Mouse (Mus musculus) heart, postnatal 25 days (tissue): ENCODE data around the gene Dennd4a. TPM values are rescaled to one million over a fixed set of nuclear protein-coding genes. Genes with fewer than 3 reads are reported as not detected.

Source experiments
- DNase-seq: peaks from one replicate; pipeline ENCODE4 v3.0.0; 2022; ENCODE audit warnings: low spot score
- intact Hi-C: fragments of 180-260 bp; cut with DNase I; formaldehyde crosslinking; loops from one replicate; pipeline ENCODE4 v1.15.1; 2025
- total RNA-seq, 2 experiments: library from RNA; stranded (reverse); gene quantifications; 2 replicates each; pipeline ENCODE4 v1.2.3; 2021

The Dennd4a gene
- total RNA-seq, 2 experiments from 2014 or later: 6.9 to 7.9 TPM

DNA sequence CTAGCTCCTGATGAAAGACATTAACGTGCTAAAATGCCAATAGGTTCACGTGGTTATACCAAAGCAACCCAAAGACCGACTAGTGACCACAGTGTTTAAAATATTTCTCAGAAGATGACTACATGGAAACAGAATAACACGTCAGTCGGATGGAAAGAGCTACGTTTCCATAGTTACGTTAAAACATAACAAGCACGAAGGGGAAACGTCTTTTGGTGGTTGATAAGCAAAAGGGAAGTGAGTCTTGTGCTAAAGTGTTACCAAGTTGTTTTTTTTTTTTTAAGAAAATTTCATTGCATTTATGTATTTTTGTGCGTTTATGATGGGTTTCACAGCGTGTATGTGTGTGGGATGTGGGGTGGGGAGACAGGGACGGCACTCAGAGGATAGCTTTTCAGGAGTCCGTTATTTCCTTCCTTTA, 21.8 kb upstream of the Dennd4a start:
- no peak for DNase-seq
- intact Hi-C loops: no loop called here

DNA sequence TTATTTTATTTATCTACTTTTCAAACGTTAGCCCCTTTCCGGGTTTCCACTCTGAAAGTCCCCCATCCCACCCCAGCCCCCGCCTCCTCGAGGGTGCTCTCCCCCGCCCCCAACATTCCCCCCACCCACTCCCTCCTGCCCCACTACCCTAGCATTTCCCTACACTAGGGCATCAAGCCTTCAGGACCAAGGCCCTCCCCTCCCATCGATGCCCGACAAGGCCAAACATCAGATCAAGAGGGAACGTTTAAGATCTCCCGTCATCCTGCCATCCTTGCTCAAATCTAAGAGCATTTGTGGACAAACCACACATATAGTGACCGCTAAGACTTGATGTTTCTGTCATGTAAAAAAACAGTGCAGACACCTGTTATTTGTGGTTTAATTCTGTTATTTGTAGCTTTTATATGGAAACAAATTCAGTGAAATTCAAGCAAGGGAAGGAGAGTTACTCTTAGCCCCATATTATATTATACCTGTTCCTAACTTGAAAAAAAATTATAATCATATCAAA, 21.2 kb upstream of the Dennd4a start:
- no peak for DNase-seq
- intact Hi-C loops: no loop called here

DNA sequence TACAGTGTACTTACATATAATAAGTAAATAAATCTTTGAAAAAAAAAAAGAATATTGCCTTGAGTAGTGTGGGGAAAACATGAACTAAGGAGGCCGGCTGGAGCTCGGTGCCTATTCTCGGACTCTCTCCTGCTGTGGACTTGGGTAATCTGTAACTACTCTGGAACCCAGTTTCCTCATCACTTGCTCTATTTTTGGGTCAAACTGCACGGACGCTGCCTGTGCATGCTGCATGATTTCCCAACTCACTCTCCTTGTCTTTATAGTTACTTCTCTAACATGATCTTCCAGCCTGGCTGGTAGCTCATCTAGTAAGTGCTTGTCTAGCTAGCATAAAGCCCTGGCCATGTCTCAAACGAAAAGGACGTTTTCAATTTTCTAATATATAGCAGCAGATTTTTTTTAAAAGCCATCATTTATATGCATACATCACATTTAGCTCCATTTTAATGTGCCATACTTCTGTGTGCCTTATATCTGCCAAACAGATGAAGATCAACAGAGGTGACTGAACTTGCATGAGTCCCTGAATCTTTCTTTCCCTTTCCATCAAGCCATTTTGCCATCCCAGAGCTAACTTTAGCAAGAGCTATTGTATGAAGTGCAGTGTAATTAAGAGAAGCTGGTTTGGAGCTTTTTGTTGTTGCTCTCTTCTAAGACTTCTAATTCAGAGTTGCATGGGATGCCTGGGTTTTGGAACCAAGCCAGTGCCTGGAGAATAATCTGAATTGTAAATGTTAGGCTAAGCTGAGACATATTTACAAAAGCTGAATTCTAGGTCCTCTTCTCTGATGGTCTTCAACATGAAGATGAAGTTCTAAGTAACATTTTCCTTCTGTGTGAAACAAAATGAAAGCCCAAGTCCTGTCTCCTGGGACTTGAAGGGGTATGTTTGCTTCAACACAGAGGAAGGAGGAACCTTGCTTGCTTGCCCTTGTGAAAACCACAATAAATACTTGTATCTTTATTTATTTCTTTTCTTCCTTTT, 20.2 kb upstream of the Dennd4a start:
- intact Hi-C loops: no loop called here
- DNase-seq: no peak

DNA sequence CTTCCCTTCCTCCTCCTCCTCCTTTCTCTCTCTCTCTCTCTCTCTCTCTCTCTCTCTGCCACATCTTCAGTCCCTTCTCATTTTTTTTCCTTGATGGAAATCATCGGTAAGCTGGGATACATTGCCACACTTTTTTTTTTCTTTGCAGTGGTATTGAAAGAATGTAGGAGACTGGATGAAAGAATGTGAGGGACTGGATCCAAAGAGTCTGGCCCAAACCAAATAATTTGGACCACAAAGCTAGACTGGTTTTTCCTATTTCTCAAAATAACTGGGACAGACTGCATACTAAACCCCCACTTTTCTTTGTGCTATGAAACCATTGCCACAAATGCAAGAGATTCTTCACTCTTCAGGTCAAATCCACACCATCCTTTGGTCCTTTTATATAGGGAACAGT, 19.5 kb upstream of the Dennd4a start:
- DNase-seq: no peak
- intact Hi-C loops: no loop called here

DNA sequence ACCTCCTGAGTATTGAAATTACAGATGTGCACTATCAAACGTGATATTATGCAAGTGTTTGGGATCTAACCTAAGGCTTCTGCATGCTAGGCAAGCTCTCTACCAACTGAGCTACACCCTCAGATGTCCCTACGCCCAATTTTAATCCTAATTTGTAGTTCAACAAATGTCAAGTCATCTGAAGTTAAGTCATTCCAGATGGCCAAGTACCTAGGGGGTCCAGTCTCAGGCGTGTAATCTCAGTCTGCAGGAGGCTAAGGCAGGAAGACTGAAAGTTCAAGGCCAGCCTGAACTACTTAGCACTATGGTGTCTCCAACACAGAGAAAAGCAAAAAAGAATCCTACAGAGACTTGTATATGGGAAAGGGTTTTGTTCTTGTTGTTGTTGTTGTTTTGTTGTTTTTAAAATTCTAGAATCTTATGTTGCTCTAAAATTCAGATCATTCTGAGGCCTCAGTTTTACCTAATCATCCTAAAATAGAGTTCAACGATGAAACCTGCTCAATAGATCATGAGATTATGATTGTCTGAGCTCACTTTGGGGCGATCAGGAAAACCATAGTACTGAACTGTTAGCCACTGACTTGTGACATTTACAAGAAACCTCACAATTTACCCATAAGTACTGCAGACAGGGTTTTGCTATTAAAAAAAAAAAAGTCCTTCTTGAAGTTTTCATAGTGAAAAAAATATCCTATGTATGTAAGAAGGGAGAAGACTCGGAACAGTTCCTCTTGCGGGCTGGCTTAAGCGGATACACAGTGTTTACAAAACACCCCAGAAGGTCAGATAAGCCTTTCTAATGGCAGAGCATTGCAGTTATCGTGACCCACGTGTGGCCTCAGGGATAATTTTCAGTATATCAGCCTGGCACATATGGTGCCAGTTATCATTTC, 18.5 kb upstream of the Dennd4a start:
- DNase-seq: no peak
- intact Hi-C loops: no loop called here

DNA sequence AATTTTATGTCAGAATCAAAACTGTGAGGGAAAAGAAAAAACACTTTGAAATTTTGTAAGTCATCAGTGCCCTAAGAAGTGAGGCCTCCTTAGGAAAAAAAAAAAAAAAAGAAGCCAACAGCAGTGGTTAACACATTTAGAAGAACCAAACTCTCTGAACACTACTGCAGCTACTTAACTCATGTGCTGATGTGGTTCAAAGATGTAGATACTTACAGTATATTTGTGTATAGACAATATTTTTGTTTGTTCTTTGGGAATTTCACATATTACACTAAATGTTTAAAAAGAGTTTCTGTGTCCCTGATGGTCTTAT, 17.9 kb upstream of the Dennd4a start:
- intact Hi-C loops: no loop called here
- no peak for DNase-seq

DNA sequence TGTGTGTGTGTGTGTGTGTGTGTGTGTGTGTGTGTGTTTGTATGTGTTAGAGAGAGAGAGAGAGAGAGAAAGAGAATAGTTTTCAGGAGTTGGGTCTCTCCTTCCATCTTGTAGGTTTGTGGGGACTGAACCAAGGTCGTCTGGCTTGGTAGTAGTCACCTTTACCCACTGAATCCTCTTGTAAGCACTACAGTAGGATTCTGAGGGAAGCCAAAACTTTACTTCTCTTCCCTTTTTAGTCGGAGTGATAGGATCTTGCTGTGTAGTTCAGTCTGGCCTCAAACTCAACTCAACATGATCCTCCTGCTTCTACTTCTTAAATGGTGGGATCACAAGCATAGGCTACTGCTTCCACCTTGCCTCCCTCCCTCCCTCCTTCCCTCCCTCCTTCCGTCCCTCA, 17.3 kb upstream of the Dennd4a start:
- DNase-seq: no peak
- intact Hi-C loops: no loop called here

DNA sequence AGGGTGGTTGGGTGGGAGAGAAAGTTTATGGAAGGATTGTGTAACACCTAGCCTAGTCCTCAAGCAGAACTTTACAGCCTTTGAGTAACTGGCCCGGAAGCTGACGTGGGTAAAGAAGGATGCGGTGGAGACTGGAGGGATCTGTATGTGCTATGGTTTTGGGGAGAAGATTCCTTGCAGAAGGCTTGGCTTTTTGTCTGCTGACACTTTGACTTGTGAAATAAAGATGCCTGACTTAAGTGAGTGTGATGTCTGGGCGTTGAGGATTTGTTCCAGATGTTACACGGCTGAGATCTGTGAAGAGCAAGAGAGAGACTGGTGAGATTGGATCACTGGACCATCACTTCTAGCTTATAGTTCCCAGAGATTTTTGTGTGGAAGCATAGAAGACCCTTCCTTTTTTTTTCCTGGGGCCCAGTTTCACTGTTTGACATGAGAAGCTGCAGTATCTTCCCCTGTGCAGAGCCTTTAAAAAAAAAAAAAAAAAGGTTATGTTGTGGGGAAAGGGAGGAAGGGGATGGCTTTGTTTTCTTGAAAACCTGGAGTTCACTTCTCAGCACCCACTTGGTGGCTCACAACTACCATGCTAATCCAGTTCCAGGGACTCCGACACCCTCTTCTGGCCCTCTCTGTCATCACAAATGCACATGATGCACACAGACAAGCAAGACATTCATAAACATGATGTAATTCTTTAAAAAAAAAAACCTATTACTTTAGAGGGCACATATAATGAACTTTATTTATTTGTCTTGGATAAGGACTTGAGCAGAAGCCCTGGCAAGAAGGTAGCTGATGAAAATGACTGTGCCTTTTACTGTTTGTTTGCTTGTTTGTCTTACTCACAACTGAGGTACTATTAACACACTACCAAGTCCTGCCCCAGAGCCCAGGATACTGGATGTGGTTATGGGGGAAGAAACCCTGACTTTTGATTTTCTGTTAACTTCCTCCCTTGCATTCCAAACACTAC, 16.4 kb upstream of the Dennd4a start:
- intact Hi-C loops: no loop called here
- no peak for DNase-seq

DNA sequence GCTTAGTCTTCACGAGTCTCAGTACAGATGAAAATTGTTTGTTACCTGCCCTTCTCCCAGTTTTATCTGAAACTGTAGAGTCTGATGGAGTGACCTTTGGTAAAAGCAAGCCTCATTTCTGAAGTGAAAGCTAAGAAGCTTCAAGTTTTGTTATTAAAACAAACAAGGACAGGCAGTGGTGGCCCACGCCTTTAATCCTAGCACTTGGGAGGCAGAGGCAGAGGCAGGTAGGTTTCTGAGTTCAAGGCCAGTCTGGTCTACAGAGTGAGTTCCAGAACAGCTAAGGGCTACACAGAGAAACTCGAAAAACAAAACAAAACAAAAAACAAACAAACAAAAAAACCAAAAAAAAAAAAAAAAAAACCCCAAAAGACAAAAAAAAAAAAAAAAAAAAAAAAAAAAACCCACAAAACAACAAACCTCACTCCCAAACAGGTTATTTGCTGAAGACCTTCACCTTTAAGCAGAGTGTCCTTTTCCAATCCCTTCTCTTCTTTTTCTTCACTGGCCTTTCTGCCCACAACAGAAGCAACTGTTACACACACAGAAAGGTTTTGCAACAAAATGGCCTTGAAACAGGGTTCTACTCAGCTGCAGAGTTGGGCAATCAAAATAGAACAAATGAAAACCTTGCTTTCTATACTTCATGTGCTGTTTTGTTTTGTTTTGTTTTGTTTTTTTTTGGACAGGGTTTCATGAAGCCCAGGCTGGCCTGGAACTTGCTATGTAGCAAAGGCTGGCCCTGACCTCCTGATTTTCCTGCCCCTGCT, 15.1 kb upstream of the Dennd4a start:
- intact Hi-C loops: no loop called here
- DNase-seq: no peak

DNA sequence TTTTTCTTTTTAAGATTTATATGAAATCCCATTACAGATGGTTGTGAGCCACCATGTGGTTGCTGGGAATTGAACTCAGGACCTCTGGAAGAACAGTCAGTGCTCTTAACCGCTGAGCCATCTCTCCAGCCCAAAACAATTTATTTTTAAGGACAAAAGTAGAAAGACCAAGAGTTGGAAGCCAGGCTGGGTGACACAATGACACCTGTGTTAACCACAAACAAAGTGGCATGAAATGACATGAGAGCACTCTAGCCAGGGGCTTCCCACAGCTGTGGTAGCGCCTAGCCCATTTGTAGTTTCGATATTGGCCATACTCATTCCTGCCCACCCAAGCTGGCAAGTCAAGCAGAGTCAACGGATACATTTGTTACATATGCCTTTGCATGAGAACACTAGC, 13.7 kb upstream of the Dennd4a start:
- no peak for DNase-seq
- intact Hi-C loops: no loop called here

DNA sequence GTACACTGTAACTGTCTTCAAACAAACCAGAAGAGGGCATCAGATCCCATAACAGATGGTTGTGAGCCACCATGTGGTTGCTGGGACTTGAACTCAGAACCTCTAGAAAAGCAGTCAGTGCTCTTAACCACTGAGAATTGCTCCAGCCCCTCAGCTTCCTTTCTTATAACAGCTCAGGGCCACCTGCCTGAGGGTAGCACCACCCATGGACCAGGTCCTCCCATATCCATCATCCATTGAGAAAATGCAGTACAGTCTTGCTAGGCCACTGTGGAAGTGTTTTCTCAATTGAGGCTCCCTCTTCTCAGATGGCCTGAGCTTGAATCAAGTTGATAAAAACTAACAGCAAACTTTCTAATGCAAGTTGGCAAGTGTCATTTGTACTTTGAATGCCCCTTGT, 13.0 kb upstream of the Dennd4a start:
- no peak for DNase-seq
- intact Hi-C loops: no loop called here

DNA sequence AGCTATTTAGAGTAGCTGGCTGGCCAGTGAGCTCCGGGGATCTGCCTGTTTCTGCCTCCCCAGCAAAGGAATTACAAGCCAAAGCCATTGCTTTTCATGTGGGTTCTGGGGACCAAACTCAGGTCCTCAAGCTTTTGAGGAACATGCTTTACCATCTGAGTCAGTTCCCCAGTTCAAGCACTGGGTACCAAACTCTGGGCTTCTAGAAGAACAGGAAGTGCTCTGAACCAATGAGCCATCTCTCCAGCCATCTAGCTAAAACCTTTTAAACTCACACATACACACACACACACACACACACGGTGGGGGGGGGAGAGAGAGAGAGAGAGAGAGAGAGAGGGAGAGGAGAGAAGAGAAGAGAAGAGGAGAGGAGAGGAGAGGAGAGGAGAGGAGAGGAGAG, 12.3 kb upstream of the Dennd4a start:
- intact Hi-C loops: no loop called here
- DNase-seq: no peak

DNA sequence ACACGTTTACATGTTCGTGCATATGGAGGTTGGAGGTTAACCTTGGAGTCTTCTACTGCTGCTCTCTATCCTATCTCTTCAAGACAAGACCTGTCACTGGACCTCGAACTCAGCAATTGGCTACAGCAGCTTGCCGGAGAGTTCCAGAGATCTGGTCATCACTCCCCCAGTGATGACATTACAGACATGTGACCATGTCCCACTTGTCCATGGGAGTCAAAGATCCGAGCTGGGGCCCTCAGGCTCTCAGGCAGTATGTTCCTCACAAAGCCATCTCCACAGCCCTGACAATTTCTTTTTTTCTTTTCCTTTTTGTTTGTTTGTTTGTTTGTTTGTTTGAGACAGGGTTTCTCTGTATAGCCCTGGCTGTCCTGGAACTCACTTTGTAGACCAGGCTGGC, 11.6 kb upstream of the Dennd4a start:
- DNase-seq: no peak
- intact Hi-C loops: no loop called here

DNA sequence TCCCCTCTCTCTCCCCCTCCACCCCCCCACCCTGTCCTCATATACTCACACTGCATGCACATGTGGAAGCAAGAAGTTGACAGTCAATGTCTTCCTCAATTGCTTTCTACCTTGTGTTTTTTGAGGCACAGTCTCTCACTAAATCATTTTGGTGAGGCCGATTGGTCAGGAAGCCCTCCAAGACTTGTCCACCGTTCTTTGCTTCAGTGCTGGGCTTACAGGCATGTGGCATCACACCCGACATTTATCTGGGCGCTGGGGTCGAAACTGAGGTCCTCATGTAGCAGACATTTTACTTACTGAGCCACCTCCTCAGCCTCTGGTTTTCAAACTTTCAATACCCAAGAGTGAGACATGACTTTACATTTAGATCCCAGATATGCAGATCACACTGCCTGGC, 8.6 kb upstream of the Dennd4a start:
- no peak for DNase-seq
- intact Hi-C loops: no loop called here

DNA sequence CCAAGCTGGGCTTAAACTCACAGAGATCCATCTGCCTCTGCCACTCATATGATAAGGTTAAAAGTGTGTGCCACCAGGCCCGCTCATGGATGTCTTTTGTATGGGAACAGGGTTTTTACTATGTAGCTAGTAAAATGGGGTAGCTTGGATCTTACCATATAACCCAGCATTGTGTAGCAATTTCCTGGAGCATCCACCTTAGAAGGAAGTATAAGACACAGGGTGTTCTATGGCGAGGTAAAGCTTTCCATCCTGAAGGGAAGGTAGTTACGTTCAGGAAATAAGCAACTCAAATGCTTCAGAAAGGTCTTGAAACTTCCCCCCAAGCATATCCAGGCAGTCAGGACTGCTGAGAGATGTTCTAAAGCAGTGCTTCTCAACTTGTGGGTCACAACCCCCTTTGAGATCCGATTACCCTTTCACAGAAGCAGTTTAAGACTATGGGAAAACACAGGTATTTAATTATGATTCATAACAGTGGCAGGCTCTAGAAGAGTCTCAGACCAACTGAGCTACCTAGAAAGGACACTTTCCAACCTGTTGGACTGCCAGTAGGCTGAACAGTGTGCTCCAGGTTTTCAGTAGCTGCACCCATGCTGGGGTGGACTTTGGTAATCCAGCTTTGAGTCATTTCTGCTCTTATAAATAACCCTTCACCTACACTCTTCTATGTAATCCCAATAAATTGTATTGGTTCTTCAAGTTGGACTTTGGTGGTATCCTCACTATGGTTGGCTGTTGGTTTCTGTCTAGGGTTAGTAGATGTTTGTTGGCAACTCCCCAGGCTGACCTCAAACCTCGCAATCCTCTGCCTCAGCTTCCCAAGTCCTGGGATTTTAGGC, 7.5 kb upstream of the Dennd4a start:
- no peak for DNase-seq
- intact Hi-C loops: no loop called here

DNA sequence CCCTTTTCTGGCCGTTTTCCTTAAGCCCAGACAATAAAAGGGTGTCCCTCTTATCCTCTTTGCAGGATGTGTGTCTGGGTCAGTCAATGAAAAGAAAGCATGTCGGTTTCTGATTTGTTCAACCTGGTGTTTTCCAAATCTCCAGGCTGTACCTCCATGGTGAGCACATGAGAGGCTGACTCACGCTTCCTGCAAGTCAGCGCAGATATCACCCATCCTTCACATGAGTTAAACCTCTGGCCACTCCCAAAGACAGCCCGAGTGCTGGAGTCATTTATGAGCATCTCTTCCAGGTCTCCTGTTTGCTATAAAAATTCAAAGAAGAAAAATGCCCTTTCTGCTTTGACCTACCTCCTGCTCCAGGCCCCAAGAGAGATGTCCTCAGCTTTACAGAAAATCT, 5.3 kb upstream of the Dennd4a start:
- no peak for DNase-seq
- intact Hi-C loops: no loop called here

DNA sequence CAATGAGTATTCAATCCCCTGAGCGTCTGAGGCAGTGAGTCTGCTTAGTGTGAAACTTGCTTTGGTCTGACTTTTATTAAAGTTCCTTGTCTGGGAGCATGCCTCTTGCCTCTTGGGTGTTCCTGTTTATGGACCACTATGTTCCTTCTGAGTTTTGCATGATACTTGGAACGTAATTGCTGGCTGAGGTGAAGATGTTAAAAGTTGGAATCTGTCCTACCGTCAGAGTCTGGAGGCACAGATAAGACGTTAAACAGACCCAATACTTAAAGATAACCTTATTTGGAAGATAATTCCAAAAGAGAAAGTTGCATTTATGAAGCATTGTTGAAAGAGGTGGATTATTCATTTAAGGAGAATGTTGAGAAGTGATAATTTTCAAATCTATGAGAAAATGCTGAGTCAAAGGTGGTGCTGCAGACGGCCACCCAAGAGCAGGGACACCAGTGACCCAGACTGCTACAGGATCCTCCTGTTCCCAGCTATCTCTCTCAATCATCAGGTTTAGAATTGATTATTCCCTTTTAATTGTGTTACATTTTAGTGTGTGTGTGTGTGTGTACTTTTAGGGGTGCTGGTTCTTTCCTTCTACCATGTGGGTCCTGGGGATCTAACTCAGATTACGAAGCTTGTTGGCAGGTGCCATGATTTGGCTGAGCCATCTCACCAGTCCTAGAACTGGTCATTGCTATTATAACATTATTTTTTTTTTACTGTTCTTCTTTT, 4.6 kb upstream of the Dennd4a start:
- DNase-seq: no peak
- intact Hi-C loops: no loop called here
